Mouse (Mus musculus) C2C12 (cell line): ENCODE measurements at regions not wholly inside any gene's neighbourhood (a gene's known extent, or its start where the extent isn't known, plus 50 kb on each side); places are given as distances from the start of the nearest gene placed in this dataset.

Experiments
- H3K27me3 ChIP-seq: one replicate; pipeline ENCODE4 v1.6.1; 2011; ENCODE audit not compliant: control insufficient read depth, insufficient read depth, insufficient read length
- H3K36me3 ChIP-seq: one replicate; pipeline ENCODE4 v1.6.1; 2011; ENCODE audit not compliant: control insufficient read depth, insufficient read depth
- H3K4me3 ChIP-seq: one replicate; pipeline ENCODE4 v1.5.1; 2011; ENCODE audit warnings: mild to moderate bottlenecking, control low read depth; ENCODE audit not compliant: poor library complexity, insufficient read depth, severe bottlenecking
- H3K79me2 ChIP-seq: one replicate; pipeline ENCODE4 v1.6.1; 2011; ENCODE audit not compliant: control insufficient read depth, insufficient read depth
- H3K79me3 ChIP-seq: one replicate; pipeline ENCODE4 v1.6.1; 2011; ENCODE audit warnings: low read depth, control low read depth
- H3ac ChIP-seq: one replicate; pipeline ENCODE3; 2011; ENCODE audit warnings: low read depth; ENCODE audit not compliant: control insufficient read depth, insufficient read length
- CEBPB ChIP-seq: IDR thresholded peaks from one replicate; pipeline ENCODE4 v1.6.1; 2011; ENCODE audit warnings: low read depth, mild to moderate bottlenecking, control low read depth, moderate library complexity
- CTCF ChIP-seq: IDR thresholded peaks from one replicate; pipeline ENCODE4 v1.5.1; 2011; ENCODE audit not compliant: control insufficient read depth, insufficient read depth, insufficient read length
- FOSL1 ChIP-seq: IDR thresholded peaks from one replicate; pipeline ENCODE4 v1.8.0; 2011; ENCODE audit warnings: mild to moderate bottlenecking, low read length; ENCODE audit not compliant: poor library complexity, insufficient read depth, severe bottlenecking
- MAX ChIP-seq: IDR thresholded peaks from one replicate; pipeline ENCODE4 v1.6.1; 2011; ENCODE audit warnings: mild to moderate bottlenecking, control low read depth
- MYOD1 ChIP-seq: IDR thresholded peaks from one replicate; pipeline ENCODE4 v1.6.1; 2011; ENCODE audit warnings: low read depth; ENCODE audit not compliant: control insufficient read depth, insufficient read length
- MYOG ChIP-seq: IDR thresholded peaks from one replicate; pipeline ENCODE4 v1.6.1; 2011; ENCODE audit not compliant: control insufficient read depth, insufficient read length; ENCODE audit errors: extremely low read depth
- USF1 ChIP-seq: IDR thresholded peaks from one replicate; pipeline ENCODE4 v1.6.1; 2011; ENCODE audit warnings: low read depth, mild to moderate bottlenecking, control low read depth, moderate library complexity

- H3ac ChIP-seq, result no peak overlapping the region
- H3K27me3 ChIP-seq, result peaks cover 40% of the 10 kb centered on the region
- no peak for TF ChIP-seq MYOD1
- TF ChIP-seq MAX, result no peak
- TF ChIP-seq CEBPB, result no peak
- no peak for TF ChIP-seq USF1
- no peak for TF ChIP-seq CTCF
- no peak for TF ChIP-seq FOSL1
- TF ChIP-seq MYOG, result no peak
- no peak overlapping the region for H3K4me3 ChIP-seq
- no peaks in the 10 kb centered on the region for H3K36me3 ChIP-seq
- no peaks in the 10 kb centered on the region for H3K79me2 ChIP-seq
- no peaks in the 10 kb centered on the region for H3K79me3 ChIP-seq
Measured at GRCm38 (mm10) chr5:120276229-120276628, 155.3 kb upstream of the Lhx5 start.

- H3K27me3 ChIP-seq, result peaks cover 59% of the 10 kb centered on the region
- no peak overlapping the region for H3K4me3 ChIP-seq
- H3K79me2 ChIP-seq, result no peaks in the 10 kb centered on the region
- TF ChIP-seq MYOD1, result no peak
- TF ChIP-seq CTCF, result no peak
- TF ChIP-seq FOSL1, result no peak
- TF ChIP-seq MYOG, result no peak
- TF ChIP-seq CEBPB, result no peak
- TF ChIP-seq USF1, result no peak
- TF ChIP-seq MAX, result no peak
- H3K79me3 ChIP-seq, result no peaks in the 10 kb centered on the region
- no peaks in the 10 kb centered on the region for H3K36me3 ChIP-seq
- no peak overlapping the region for H3ac ChIP-seq
Measured at GRCm38 (mm10) chr5:120280321-120280720, 151.2 kb upstream of the Lhx5 start.

GRCm38 (mm10) chr5:120280991-120281602, 150.4 kb upstream of the Lhx5 start:
- Histone ChIP-seq H3K4me3 (no peak overlapping the region), H3K36me3 (no peaks in the 10 kb centered on the region), H3K79me3 (no peaks in the 10 kb centered on the region), H3K79me2 (no peaks in the 10 kb centered on the region), H3ac (no peak overlapping the region), H3K27me3 (peaks cover 59% of the 10 kb centered on the region)
- no peak for TF ChIP-seq CTCF
- no peak for TF ChIP-seq CEBPB

GRCm38 (mm10) chr5:120281840-120282565, 149.5 kb upstream of the Lhx5 start:
- TF ChIP-seq MYOD1 (no peak), MAX (no peak), CEBPB (no peak), USF1 (no peak), CTCF (no peak), MYOG (no peak)
- H3K79me3 ChIP-seq, result no peaks in the 10 kb centered on the region
- H3K36me3 ChIP-seq, result no peaks in the 10 kb centered on the region
- H3K4me3 ChIP-seq, result no peak overlapping the region
- no peaks in the 10 kb centered on the region for H3K79me2 ChIP-seq
- H3K27me3 ChIP-seq, result peaks cover 57% of the 10 kb centered on the region
- no peak overlapping the region for H3ac ChIP-seq

DNA sequence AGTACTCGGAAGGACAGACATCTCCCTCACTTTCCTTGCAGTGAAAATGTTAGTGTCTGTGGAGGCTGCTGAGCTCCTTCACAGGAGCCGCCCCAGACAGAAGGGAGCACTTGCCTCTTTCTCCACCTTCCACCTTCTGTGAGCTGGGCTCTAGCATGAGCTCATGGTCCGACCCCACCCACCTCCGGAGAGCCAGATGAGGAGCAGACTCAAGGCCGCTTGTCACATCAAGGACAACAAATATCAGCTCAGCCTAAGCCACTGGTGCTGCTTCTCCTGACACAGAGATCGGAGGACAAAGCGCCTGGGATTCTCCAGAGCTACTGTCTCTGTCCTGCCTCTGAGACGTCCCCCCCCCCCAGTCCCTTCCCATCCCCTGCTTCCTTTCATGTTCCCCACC, 146.9 kb upstream of the Lhx5 start:
- Histone ChIP-seq H3K79me3 (no peaks in the 10 kb centered on the region), H3ac (no peak overlapping the region), H3K36me3 (no peaks in the 10 kb centered on the region), H3K79me2 (no peaks in the 10 kb centered on the region), H3K27me3 (peaks cover 49% of the 10 kb centered on the region), H3K4me3 (no peak overlapping the region)
- TF ChIP-seq CEBPB (no peak), MYOG (no peak), FOSL1 (no peak), MAX (no peak), MYOD1 (no peak), USF1 (no peak), CTCF (no peak)

DNA sequence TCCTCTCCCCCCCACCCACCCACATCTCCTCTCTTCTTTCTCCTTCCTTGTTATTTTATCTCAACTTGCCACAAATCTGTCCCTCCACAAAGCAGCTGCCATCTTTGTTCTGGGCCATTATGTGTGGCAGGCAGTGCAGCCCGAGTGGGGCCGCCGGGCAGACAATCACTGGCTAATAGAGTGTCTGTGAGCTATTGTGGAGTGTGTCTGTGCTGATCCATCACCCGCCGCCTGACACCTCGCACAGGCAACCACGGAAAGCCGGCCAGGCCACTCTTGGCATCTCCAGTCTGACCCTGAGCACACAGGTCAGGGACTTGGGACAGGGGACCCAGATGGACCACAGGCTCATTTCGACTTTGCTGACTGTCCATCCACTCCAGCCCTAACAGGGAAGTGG, 146.5 kb upstream of the Lhx5 start:
- H3ac ChIP-seq, result no peak overlapping the region
- H3K79me3 ChIP-seq, result no peaks in the 10 kb centered on the region
- TF ChIP-seq MYOG (no peak), USF1 (no peak), CTCF (no peak), FOSL1 (no peak), MAX (no peak), MYOD1 (no peak), CEBPB (no peak)
- H3K27me3 ChIP-seq, result peaks cover 45% of the 10 kb centered on the region
- no peaks in the 10 kb centered on the region for H3K36me3 ChIP-seq
- H3K79me2 ChIP-seq, result no peaks in the 10 kb centered on the region
- no peak overlapping the region for H3K4me3 ChIP-seq
